Mouse (Mus musculus): Measurements from ENCODE around the gene Npl.
A peak's percentile ranks its signal among the peaks of the same experiment; 100 is the strongest.

The Npl gene

GRCm38 (mm10) chr1:153549536-153550199 is at the start of gene Npl:
Gene Npl (minus strand): TSS chr1:153550045.
- DNase-seq (ENCODE audit: low spot score): peak; percentile 54

- DNase-seq (ENCODE audit: low spot score): no peak
Observed at GRCm38 (mm10) chr1:153599302-153600045, 49.6 kb upstream of the Npl start.

GRCm38 (mm10) chr1:153598773-153599172 is 48.9 kb upstream of the Npl start:
- DNase-seq (ENCODE audit: low spot score): no peak

GRCm38 (mm10) chr1:153593678-153594077 is 43.8 kb upstream of the Npl start:
- DNase-seq (ENCODE audit: low spot score): no peak

- no peak for DNase-seq (ENCODE audit: low spot score)
Observed at GRCm38 (mm10) chr1:153590176-153590734, 40.4 kb upstream of the Npl start.

GRCm38 (mm10) chr1:153587956-153588355 is 38.1 kb upstream of the Npl start:
- DNase-seq (ENCODE audit: low spot score): no peak

GRCm38 (mm10) chr1:153586826-153587225 is 37.0 kb upstream of the Npl start:
- DNase-seq (ENCODE audit: low spot score): no peak

- DNase-seq (ENCODE audit: low spot score): no peak
Observed at GRCm38 (mm10) chr1:153585752-153586151, 35.9 kb upstream of the Npl start.

- DNase-seq (ENCODE audit: low spot score): no peak
Observed at GRCm38 (mm10) chr1:153583189-153583588, 33.3 kb upstream of the Npl start.

GRCm38 (mm10) chr1:153574730-153575129 is 24.9 kb upstream of the Npl start:
- DNase-seq (ENCODE audit: low spot score): no peak

- DNase-seq (ENCODE audit: low spot score): no peak
Observed at GRCm38 (mm10) chr1:153572271-153573043, 22.6 kb upstream of the Npl start.

- no peak for DNase-seq (ENCODE audit: low spot score)
Observed at GRCm38 (mm10) chr1:153565701-153566100, 15.9 kb upstream of the Npl start.

GRCm38 (mm10) chr1:153564701-153565100 is 14.9 kb upstream of the Npl start:
- no peak for DNase-seq (ENCODE audit: low spot score)

GRCm38 (mm10) chr1:153563675-153564074 is 13.8 kb upstream of the Npl start:
- DNase-seq (ENCODE audit: low spot score): no peak

- no peak for DNase-seq (ENCODE audit: low spot score)
Observed at GRCm38 (mm10) chr1:153560805-153561204, 11.0 kb upstream of the Npl start.

GRCm38 (mm10) chr1:153559701-153560100 is 9.9 kb upstream of the Npl start:
- DNase-seq (ENCODE audit: low spot score): no peak

- peak; percentile 46 for DNase-seq (ENCODE audit: low spot score)
Observed at GRCm38 (mm10) chr1:153559126-153559647, 9.3 kb upstream of the Npl start.

GRCm38 (mm10) chr1:153556896-153557295 is 7.1 kb upstream of the Npl start:
- peak; percentile 56 for DNase-seq (ENCODE audit: low spot score)

GRCm38 (mm10) chr1:153556202-153556601 is 6.4 kb upstream of the Npl start:
- no peak for DNase-seq (ENCODE audit: low spot score)

- DNase-seq (ENCODE audit: low spot score): peak; percentile 28
Observed at GRCm38 (mm10) chr1:153550814-153551213, 969 bp upstream of the Npl start.

- no peak for DNase-seq (ENCODE audit: low spot score)
Observed at GRCm38 (mm10) chr1:153547555-153547954, 2.3 kb downstream of the Npl start.

GRCm38 (mm10) chr1:153545196-153545595 is 4.6 kb downstream of the Npl start:
- no peak for DNase-seq (ENCODE audit: low spot score)

All from left cerebral cortex, adult 11 months (tissue).